Mouse (Mus musculus) heart, embryonic 13.5 days (tissue): ENCODE results near the gene Vti1a. TPM values are rescaled to one million over a fixed set of nuclear protein-coding genes. Genes with fewer than 3 reads are reported as not detected.

Experiments used
- ATAC-seq: fragments of 200-750 bp; cut with Nextera tagmentation; 2 replicates; pipeline ENCODE4 v1.8.0; 2017; ENCODE audit warnings: moderate TSS enrichment; ENCODE audit not compliant: insufficient number of reproducible peaks, low FRiP score, low TSS enrichment; ENCODE audit errors: extremely low read depth
- H3K27ac ChIP-seq: fragments of 300-500 bp; sonication (generic); replicated peaks from 2 replicates; pipeline ENCODE4 v1.5.1; 2015; ENCODE audit warnings: moderate library complexity, mild to moderate bottlenecking, inconsistent platforms
- H3K27me3 ChIP-seq: fragments of 300-500 bp; sonication (generic); replicated peaks from 2 replicates; pipeline ENCODE4 v1.6.1; 2015; ENCODE audit warnings: mild to moderate bottlenecking, inconsistent platforms
- H3K36me3 ChIP-seq: fragments of 300-500 bp; sonication (generic); 2 replicates; pipeline ENCODE4 v1.6.1; 2015; ENCODE audit warnings: mild to moderate bottlenecking, inconsistent platforms
- H3K4me1 ChIP-seq: fragments of 300-500 bp; sonication (generic); 2 replicates; pipeline ENCODE4 v1.6.1; 2015; ENCODE audit warnings: inconsistent platforms
- H3K4me2 ChIP-seq: fragments of 300-500 bp; sonication (generic); 2 replicates; pipeline ENCODE4 v1.6.1; 2015; ENCODE audit warnings: inconsistent platforms, mild to moderate bottlenecking, moderate library complexity
- H3K4me3 ChIP-seq: fragments of 300-500 bp; sonication (generic); 2 replicates; pipeline ENCODE4 v1.5.1; 2015; ENCODE audit warnings: moderate library complexity, mild to moderate bottlenecking, inconsistent platforms
- H3K9ac ChIP-seq: fragments of 300-500 bp; sonication (generic); 2 replicates; pipeline ENCODE4 v1.6.1; 2015; ENCODE audit warnings: inconsistent platforms, mild to moderate bottlenecking, moderate library complexity
- H3K9me3 ChIP-seq: fragments of 300-500 bp; sonication (generic); 2 replicates; pipeline ENCODE4 v1.6.1; 2016; ENCODE audit warnings: inconsistent platforms
- WGBS: fragments of 180-500 bp; shearing (Covaris S2); methylation state at CpG from one replicate; pipeline ENCODE4 v1.1.7; 2015; ENCODE audit warnings: mixed read lengths; 5-methylcytosine and 5-hydroxymethylcytosine counted together
- polyA plus RNA-seq: library from polyadenylated mRNA; unstranded; fragments of >200 nt; fragmentation: Nextera tagmentation; extraction: Ambion mirVana; gene quantifications from 2 replicates; pipeline ENCODE4 v1.2.1, GENCODE M21; 2015

Vti1a gene
- polyA plus RNA-seq, 1 experiment from 2014 or later = 14.7 TPM

DNA sequence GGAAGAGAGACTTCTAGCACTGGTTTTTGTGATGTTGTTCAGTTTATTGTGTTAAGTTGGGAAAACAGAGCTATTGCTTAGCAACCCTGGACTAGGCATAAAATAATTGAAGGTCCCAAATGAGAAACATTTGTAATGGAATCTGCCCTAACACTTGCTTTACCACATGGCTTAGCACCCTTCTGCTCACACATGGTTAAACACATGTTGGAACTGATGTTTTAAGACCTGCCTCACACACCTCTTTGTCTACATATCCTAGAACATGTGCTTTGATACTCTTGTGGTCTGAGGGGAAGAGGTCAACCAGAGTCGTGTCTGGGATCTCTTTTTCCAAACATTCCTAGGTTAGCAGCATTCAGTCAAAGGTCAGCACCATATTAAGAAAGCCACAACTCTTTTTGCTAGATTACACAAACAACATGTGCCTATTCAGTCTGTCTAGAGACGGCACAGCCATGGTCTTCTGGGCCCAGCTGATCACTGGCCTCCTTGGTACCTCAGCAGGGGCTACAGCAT, 210.7 kb downstream of the Vti1a start:
- Histone ChIP-seq H3K9me3 (no peaks in the 10 kb centered on the region), H3K36me3 (no peaks in the 10 kb centered on the region), H3K9ac (no peak overlapping the region), H3K4me1 (peaks cover 32% of the 10 kb centered on the region), H3K27me3 (no peaks in the 10 kb centered on the region), H3K4me2 (no peak overlapping the region), H3K4me3 (no peak overlapping the region), H3K27ac (no peak overlapping the region)
- no peak for ATAC-seq
- 52% methylated on average over 2 of the region's 2 CpGs for WGBS

DNA sequence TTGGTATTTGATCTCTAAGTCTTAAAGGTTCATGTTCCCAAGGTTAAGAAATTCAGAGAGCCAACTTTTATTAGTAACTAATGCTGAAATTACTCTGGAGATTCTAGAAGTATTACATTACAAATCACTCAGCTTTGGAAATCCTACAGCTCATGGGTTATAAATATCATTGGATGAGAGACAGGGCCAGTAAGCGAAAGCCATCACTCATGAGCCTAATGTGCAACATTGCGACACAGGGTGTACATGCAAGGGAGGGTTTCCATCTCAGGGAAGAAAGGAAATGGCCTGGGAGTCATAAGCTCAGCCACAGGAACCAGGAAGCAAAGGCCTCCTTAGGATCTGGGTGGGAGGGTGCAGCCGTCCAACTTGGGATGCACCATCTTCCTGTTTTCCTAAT, 213.9 kb downstream of the Vti1a start:
- H3K4me2 ChIP-seq = no peak overlapping the region
- H3K36me3 ChIP-seq = no peaks in the 10 kb centered on the region
- H3K9ac ChIP-seq = no peak overlapping the region
- H3K4me1 ChIP-seq = peaks cover 7% of the 10 kb centered on the region
- 79% methylated on average over 3 of the region's 3 CpGs for WGBS
- ATAC-seq = no peak
- H3K27me3 ChIP-seq = no peaks in the 10 kb centered on the region
- no peaks in the 10 kb centered on the region for H3K9me3 ChIP-seq
- H3K4me3 ChIP-seq = no peak overlapping the region
- no peak overlapping the region for H3K27ac ChIP-seq

DNA sequence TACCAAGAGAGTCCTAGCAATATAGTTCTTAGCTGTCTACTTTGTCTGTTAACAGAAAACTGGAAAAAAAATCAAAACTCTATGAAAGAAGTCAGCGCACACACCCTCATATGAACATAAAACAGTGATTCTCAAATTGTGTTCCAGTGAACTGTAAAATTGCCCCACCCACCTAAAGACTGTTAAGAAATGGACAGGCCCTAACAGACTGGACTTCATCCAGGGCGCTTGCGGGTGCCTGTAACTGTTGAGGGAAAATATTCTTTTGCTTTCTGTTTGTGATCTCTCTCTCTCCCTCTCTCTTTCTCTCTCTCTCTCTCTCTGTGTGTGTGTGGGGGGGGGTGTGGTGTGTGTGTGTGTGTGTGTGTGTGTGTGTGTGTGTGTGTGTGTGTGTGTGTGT, 216.6 kb downstream of the Vti1a start:
- WGBS = 90% methylated on average over 3 of the region's 3 CpGs
- no peaks in the 10 kb centered on the region for H3K27me3 ChIP-seq
- no peak for ATAC-seq
- H3K4me3 ChIP-seq = no peak overlapping the region
- H3K9me3 ChIP-seq = no peaks in the 10 kb centered on the region
- no peak overlapping the region for H3K9ac ChIP-seq
- H3K4me1 ChIP-seq = no peaks in the 10 kb centered on the region
- no peaks in the 10 kb centered on the region for H3K36me3 ChIP-seq
- H3K4me2 ChIP-seq = no peak overlapping the region
- H3K27ac ChIP-seq = no peak overlapping the region

DNA sequence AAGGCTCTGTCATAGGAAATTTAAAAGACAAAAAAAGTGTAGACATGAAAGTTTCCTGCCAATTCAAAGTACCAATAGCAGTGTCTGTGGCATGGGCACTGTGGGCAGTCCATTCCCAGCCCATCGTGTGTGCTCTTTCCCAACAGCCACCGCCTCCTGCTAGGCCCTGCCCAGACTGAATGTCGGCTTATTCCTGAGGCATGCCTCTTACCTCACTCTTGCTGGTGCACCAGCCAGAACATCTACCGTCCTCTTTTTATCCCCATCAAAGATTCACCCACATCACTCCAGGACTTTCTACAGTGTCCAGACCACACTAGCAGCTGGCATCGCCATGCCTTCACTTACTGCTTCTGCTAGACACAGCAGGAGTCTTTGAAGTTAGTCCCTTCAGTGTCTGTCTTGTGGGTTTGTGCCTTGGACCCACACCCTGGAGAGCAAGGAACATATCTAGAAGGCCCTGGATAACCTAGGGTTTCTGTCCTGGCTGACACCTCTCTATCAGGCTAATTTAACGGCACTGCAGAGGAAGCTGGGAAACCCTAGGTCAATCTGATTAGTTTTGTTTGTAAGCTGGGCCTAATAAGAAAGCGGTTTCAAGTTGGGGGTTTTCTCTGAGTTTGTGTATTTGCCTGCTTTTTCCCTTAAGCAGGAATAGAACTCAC, 220.3 kb downstream of the Vti1a start:
- Histone ChIP-seq H3K36me3 (no peaks in the 10 kb centered on the region), H3K9me3 (no peaks in the 10 kb centered on the region), H3K9ac (no peak overlapping the region), H3K4me1 (no peaks in the 10 kb centered on the region), H3K4me2 (no peak overlapping the region), H3K27me3 (no peaks in the 10 kb centered on the region), H3K27ac (no peak overlapping the region), H3K4me3 (no peak overlapping the region)
- ATAC-seq = no peak
- 73% methylated on average over 7 of the region's 7 CpGs for WGBS

DNA sequence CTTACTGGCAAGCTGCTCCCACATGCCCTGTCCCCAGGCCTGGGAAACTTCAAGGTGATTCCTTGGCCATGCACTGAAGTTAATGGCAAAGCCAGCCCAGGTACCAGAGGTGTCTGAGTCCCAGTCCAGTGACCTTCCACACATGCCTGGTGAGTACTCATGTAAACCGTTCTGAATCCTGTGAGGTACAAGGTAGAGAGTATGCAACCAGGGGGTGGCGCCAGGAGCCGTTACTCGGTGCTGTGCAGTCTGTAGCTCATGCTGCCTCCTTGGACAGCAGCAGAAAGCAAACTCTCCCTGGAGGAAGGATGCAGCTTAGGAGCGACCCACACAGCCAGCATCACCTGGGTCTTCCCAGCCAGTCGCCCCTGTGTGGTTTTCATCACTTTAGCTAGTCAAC, 221.6 kb downstream of the Vti1a start:
- H3K4me2 ChIP-seq = no peak overlapping the region
- no peaks in the 10 kb centered on the region for H3K9me3 ChIP-seq
- H3K4me3 ChIP-seq = no peak overlapping the region
- no peak overlapping the region for H3K27ac ChIP-seq
- no peak for ATAC-seq
- no peaks in the 10 kb centered on the region for H3K27me3 ChIP-seq
- H3K4me1 ChIP-seq = peaks cover 11% of the 10 kb centered on the region
- H3K36me3 ChIP-seq = no peaks in the 10 kb centered on the region
- 31% methylated on average over 6 of the region's 6 CpGs for WGBS
- H3K9ac ChIP-seq = no peak overlapping the region

DNA sequence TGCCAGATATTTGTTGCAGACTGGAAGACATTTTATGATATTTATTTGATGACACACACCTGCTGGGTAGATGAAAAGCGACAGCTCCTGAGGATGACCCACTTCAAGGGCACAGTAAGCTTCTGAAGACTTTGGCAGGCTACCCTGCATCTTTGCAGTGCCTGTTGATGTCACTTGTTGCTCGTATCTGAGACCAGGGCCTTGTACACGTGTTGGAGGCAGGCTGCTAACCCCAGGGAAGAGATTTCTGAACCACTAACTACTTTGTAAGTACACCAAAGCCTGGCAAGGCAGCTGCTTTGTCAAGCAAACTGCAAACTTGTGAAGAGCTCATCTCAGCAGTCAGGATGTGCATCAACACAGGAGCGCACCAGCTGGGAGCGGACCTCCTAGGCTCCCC, 225.5 kb downstream of the Vti1a start:
- no peaks in the 10 kb centered on the region for H3K27me3 ChIP-seq
- ATAC-seq = no peak
- no peak overlapping the region for H3K4me3 ChIP-seq
- H3K9me3 ChIP-seq = no peaks in the 10 kb centered on the region
- no peak overlapping the region for H3K4me2 ChIP-seq
- peaks cover 34% of the 10 kb centered on the region for H3K4me1 ChIP-seq
- no peak overlapping the region for H3K9ac ChIP-seq
- 79% methylated on average over 5 of the region's 5 CpGs for WGBS
- H3K36me3 ChIP-seq = no peaks in the 10 kb centered on the region
- 0 out of 2 replicates have a peak overlapping the region, but pooled peaks have one; percentile 1 for H3K27ac ChIP-seq

DNA sequence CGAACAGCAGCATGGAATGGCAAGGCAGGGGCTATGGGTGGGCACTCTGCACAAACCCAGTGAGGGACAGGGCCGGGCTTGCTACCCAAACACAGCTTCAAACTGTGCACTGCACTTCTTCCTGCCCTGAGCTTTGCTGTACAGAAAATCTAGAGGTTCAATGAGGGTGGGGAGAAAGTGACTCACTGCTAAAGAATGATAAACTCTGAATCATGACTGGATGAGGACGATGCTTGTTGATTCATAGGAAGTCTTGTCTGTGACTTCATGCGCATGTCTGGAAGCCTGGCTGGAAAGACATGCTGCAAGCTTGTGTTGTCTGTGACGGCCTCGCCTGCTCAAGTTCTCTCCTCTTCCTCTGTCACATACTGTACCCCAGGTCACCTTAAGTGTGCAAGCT, 226.4 kb downstream of the Vti1a start:
- H3K9ac ChIP-seq = no peak overlapping the region
- H3K4me1 ChIP-seq = peaks cover 34% of the 10 kb centered on the region
- H3K36me3 ChIP-seq = no peaks in the 10 kb centered on the region
- 48% methylated on average over 6 of the region's 6 CpGs for WGBS
- H3K9me3 ChIP-seq = no peaks in the 10 kb centered on the region
- no peak overlapping the region for H3K4me2 ChIP-seq
- ATAC-seq = no peak
- H3K27ac ChIP-seq = 0 out of 2 replicates have a peak overlapping the region, but pooled peaks have one; percentile 12
- H3K4me3 ChIP-seq = no peak overlapping the region
- H3K27me3 ChIP-seq = no peaks in the 10 kb centered on the region

DNA sequence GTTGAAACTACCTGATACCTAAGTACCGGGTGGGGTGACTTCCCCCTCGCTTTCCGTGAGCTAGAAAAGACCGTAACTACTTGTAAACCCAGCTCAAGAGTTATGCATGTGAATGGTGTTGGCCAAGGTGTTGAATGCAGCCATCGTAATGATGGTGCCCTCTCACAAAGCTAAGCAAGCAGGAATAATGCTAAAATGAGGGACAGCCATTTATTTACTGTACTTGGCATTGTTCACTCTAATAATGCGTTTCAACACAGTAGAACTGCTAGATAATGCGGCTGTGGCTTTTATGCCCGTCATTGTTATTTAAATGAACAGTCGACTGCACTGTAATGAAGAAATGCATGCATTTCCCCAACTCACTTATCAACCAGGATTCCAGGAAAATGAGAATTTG, 227.1 kb downstream of the Vti1a start:
- Histone ChIP-seq H3K36me3 (no peaks in the 10 kb centered on the region), H3K4me3 (no peak overlapping the region), H3K4me1 (peaks cover 36% of the 10 kb centered on the region), H3K27ac (0 out of 2 replicates have a peak overlapping the region, but pooled peaks have one; percentile 12), H3K4me2 (no peak overlapping the region), H3K9me3 (no peaks in the 10 kb centered on the region), H3K9ac (no peak overlapping the region), H3K27me3 (no peaks in the 10 kb centered on the region)
- no peak for ATAC-seq
- WGBS = 81% methylated on average over 9 of the region's 9 CpGs

DNA sequence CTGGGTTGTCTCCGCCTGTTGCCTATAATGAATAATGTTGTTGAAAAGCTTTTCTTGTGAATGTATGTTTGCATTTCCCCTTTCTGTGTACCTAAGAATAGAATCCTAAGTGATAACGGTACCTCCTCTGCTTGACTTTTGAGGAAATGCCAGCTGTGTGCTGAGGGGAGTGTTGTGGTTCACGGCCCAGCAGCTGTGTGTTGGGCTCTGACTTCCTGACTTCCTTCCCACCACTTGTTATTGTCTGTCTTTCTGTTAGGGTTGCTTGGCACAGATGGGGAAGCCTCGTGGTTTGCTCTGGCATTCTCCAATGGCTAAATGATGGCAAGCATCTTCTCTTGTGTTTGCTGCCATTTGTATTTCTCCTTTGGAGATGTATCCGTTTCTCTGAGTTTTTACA, 228.4 kb downstream of the Vti1a start:
- no peak for ATAC-seq
- WGBS = 46% methylated on average over 5 of the region's 5 CpGs
- Histone ChIP-seq H3K36me3 (no peaks in the 10 kb centered on the region), H3K27me3 (no peaks in the 10 kb centered on the region), H3K9me3 (no peaks in the 10 kb centered on the region), H3K4me1 (peaks cover 42% of the 10 kb centered on the region), H3K27ac (no peak overlapping the region), H3K4me2 (no peak overlapping the region), H3K4me3 (no peak overlapping the region), H3K9ac (no peak overlapping the region)

DNA sequence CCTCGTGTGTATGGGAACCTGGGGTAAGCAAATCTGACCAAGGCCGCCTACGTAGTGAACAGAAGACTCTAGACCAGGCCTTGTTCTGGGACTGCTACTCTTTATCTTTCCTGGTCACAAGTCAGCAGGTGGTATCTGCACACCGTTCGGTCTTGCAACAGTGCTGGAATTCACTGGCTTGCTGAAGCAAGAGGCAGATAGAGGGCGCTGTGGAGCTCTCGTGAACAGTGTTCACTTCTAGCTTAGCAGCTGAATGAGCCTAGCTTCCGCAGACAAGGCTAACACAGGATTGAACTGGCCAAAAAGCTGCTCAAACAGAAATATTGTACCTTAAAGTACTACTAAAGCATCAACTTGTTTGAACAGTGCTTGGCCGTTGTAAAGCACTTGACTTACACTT, 229.4 kb downstream of the Vti1a start:
- peaks cover 42% of the 10 kb centered on the region for H3K4me1 ChIP-seq
- H3K36me3 ChIP-seq = no peaks in the 10 kb centered on the region
- no peak overlapping the region for H3K4me3 ChIP-seq
- H3K27ac ChIP-seq = no peak overlapping the region
- no peak for ATAC-seq
- H3K4me2 ChIP-seq = no peak overlapping the region
- H3K9ac ChIP-seq = no peak overlapping the region
- WGBS = 35% methylated on average over 9 of the region's 9 CpGs
- H3K27me3 ChIP-seq = no peaks in the 10 kb centered on the region
- no peaks in the 10 kb centered on the region for H3K9me3 ChIP-seq

DNA sequence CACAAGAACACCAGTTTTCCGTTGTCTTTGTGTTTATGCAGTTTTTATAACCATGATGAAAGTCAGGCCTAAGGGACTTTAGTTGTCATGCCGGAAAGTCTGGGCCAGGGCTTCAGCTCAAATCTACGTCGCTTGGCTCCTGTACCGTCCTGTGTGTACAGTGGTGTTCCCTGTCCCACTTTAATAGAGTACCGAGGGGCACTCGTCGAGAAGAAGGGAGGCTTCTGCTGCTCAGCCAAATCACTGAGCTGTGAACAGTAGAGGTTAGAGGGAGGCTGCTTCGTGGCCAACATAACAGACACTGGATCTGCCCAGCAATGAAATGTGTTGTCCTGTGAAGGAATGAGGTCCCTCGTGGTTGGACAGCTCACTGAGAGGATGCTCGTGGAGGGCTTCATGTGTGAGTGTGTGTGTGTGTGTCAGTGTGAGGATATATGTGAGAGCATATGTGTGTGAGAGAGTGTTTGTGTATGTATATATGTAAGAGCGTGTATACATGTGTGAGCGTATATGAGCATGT, 230.0 kb downstream of the Vti1a start:
- peaks cover 47% of the 10 kb centered on the region for H3K4me1 ChIP-seq
- no peak for ATAC-seq
- no peaks in the 10 kb centered on the region for H3K9me3 ChIP-seq
- H3K4me3 ChIP-seq = no peak overlapping the region
- H3K27me3 ChIP-seq = no peaks in the 10 kb centered on the region
- no peaks in the 10 kb centered on the region for H3K36me3 ChIP-seq
- 84% methylated on average over 13 of the region's 13 CpGs for WGBS
- no peak overlapping the region for H3K9ac ChIP-seq
- H3K27ac ChIP-seq = no peak overlapping the region
- no peak overlapping the region for H3K4me2 ChIP-seq

DNA sequence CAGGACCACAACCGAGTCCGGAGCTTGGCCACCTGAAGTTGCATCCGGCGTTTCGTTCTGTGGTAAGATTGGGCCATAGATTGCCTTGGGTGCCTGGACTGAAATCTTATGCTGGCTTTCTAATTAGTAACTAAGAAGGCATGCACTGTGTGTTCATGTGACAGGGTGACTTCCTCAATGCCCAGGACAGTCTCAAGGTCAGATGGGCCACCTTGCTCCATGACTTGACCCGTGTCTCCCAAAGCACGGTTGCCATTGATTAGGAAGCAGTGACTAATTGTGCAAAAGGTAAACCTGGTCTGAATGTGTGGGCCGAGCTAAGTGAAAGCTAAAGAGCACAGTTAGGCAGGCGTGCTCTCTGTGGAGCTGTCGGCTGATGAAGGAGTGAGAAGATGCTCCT, 232.1 kb downstream of the Vti1a start:
- no peak overlapping the region for H3K27ac ChIP-seq
- no peaks in the 10 kb centered on the region for H3K9me3 ChIP-seq
- no peak for ATAC-seq
- H3K4me2 ChIP-seq = no peak overlapping the region
- H3K4me1 ChIP-seq = peaks cover 48% of the 10 kb centered on the region
- H3K9ac ChIP-seq = no peak overlapping the region
- H3K36me3 ChIP-seq = no peaks in the 10 kb centered on the region
- 81% methylated on average over 10 of the region's 10 CpGs for WGBS
- H3K4me3 ChIP-seq = no peak overlapping the region
- no peaks in the 10 kb centered on the region for H3K27me3 ChIP-seq
